ENCODE assay signal across 18 mouse cellular contexts in genomic region chr5:102334442-102335197, GRCm38 (mm10).
DNase-seq lines count a peak whose midpoint lies in the region; ATAC-seq and TF ChIP-seq lines count a peak whose summit lies in the region.
"Had no signal": no experiment of that assay in that cellular context is flagged by ENCODE, and none has a peak within 500 bp of the region (broad histone marks: within the 10 kb centered on the region; RNA-seq: fewer than 3 reads in every experiment).

No protein-coding gene starts in this region.

- H3K4me1 ChIP-seq in hindbrain, embryonic 12.5 days = no peaks in the 10 kb centered on the region; the same call in 1 of the 2 replicates
- H3K4me1 ChIP-seq in hindbrain, embryonic 10.5 days (replicated peaks) = 0 out of 2 replicates have a peak, but pooled peaks cover 4% of the 10 kb centered on the region
- H3K4me1 ChIP-seq in hindbrain, postnatal 0 days (ENCODE audit: insufficient read depth, low read length) = no peaks in the 10 kb centered on the region
- H3K4me1 ChIP-seq in heart, embryonic 10.5 days = no peaks in the 10 kb centered on the region
- H3K4me1 ChIP-seq: embryonic facial prominence, embryonic 15.5 days; heart, embryonic 13.5 days; liver, embryonic 13.5 days; megakaryocyte, embryonic 14.5 days had no signal

- peak overlapping the region; percentile 60 for H3K27ac ChIP-seq in hindbrain, embryonic 12.5 days
- no peak overlapping the region for H3K27ac ChIP-seq in hindbrain, embryonic 10.5 days
- H3K27ac ChIP-seq in hindbrain, postnatal 0 days = peak overlapping the region; percentile 6; the same call in 1 of the 2 replicates
- no peak overlapping the region for H3K27ac ChIP-seq in heart, embryonic 10.5 days
- H3K27ac ChIP-seq: embryonic facial prominence, embryonic 15.5 days; heart, embryonic 13.5 days; liver, embryonic 13.5 days; stomach, postnatal 0 days had no signal

- no peak overlapping the region for H3K4me2 ChIP-seq in hindbrain, embryonic 12.5 days (replicated peaks)
- H3K4me2 ChIP-seq in hindbrain, postnatal 0 days (ENCODE audit: low read depth, low read length) = no peak overlapping the region
- H3K4me2 ChIP-seq: embryonic facial prominence, embryonic 15.5 days; heart, embryonic 13.5 days; liver, embryonic 13.5 days had no signal

- no peaks in the 10 kb centered on the region for H3K36me3 ChIP-seq in hindbrain, embryonic 12.5 days
- no peaks in the 10 kb centered on the region for H3K36me3 ChIP-seq in hindbrain, embryonic 10.5 days
- no peaks in the 10 kb centered on the region for H3K36me3 ChIP-seq in hindbrain, postnatal 0 days (ENCODE audit: insufficient read depth, low read length)
- no peaks in the 10 kb centered on the region for H3K36me3 ChIP-seq in heart, embryonic 10.5 days
- H3K36me3 ChIP-seq: embryonic facial prominence, embryonic 15.5 days; heart, embryonic 13.5 days; liver, embryonic 13.5 days had no signal

- H3K9me3 ChIP-seq in hindbrain, embryonic 12.5 days (replicated peaks) = no peaks in the 10 kb centered on the region
- no peaks in the 10 kb centered on the region for H3K9me3 ChIP-seq in hindbrain, embryonic 10.5 days
- no peaks in the 10 kb centered on the region for H3K9me3 ChIP-seq in hindbrain, postnatal 0 days (ENCODE audit: low read length)
- H3K9me3 ChIP-seq in heart, embryonic 10.5 days = no peaks in the 10 kb centered on the region
- H3K9me3 ChIP-seq: embryonic facial prominence, embryonic 15.5 days; heart, embryonic 13.5 days; liver, embryonic 13.5 days had no signal

- no peak for DNase-seq in hindbrain, embryonic 10.5 days (ENCODE audit: low spot score)
- DNase-seq in right cerebral cortex, postnatal 4 days = peak; percentile 5
- DNase-seq in right cerebral cortex, adult 18-20 months = no peak
- DNase-seq in hindbrain, postnatal 0 days (ENCODE audit: low spot score) = no peak
- no peak for DNase-seq in heart, embryonic 10.5 days (ENCODE audit: low spot score)
- no peak for DNase-seq in gastrocnemius, postnatal 25 days
- DNase-seq: cerebellum, postnatal 36 days; heart, postnatal 4 days; kidney, adult 11 months; kidney, postnatal 25 days; liver, embryonic 13.5 days; thymus, postnatal 14 days had no signal

- no peaks in the 10 kb centered on the region for H3K27me3 ChIP-seq in hindbrain, embryonic 12.5 days
- no peaks in the 10 kb centered on the region for H3K27me3 ChIP-seq in hindbrain, embryonic 10.5 days (ENCODE audit: insufficient read depth, poor library complexity, severe bottlenecking)
- no peaks in the 10 kb centered on the region for H3K27me3 ChIP-seq in hindbrain, postnatal 0 days (ENCODE audit: insufficient read depth, low read length)
- no peaks in the 10 kb centered on the region for H3K27me3 ChIP-seq in heart, embryonic 10.5 days (ENCODE audit: insufficient read depth, poor library complexity, severe bottlenecking)
- H3K27me3 ChIP-seq: embryonic facial prominence, embryonic 15.5 days; heart, embryonic 13.5 days; liver, embryonic 13.5 days; megakaryocyte, embryonic 14.5 days had no signal

- no peak overlapping the region for H3K4me3 ChIP-seq in hindbrain, embryonic 12.5 days
- H3K4me3 ChIP-seq in hindbrain, embryonic 10.5 days = no peak overlapping the region
- H3K4me3 ChIP-seq in hindbrain, postnatal 0 days (ENCODE audit: low read length) = no peak overlapping the region
- H3K4me3 ChIP-seq in heart, embryonic 10.5 days = no peak overlapping the region
- H3K4me3 ChIP-seq: embryonic facial prominence, embryonic 15.5 days; heart, embryonic 13.5 days; liver, embryonic 13.5 days; megakaryocyte, embryonic 14.5 days had no signal

- no peak for TF ChIP-seq CTCF in hindbrain, postnatal 0 days (IDR thresholded peaks at IDR 0.05; ENCODE audit: low read depth)

- ATAC-seq in hindbrain, embryonic 12.5 days (ENCODE audit: low FRiP score) = peak; percentile 60
- no peak for ATAC-seq in hindbrain, postnatal 0 days
- ATAC-seq: activated CD4-positive, CD25-positive, alpha-beta regulatory T cell, adult 4 months had no signal

- H3K9ac ChIP-seq in hindbrain, embryonic 12.5 days = no peak overlapping the region
- H3K9ac ChIP-seq in hindbrain, postnatal 0 days (replicated peaks; ENCODE audit: low read length) = no peak overlapping the region
- H3K9ac ChIP-seq: embryonic facial prominence, embryonic 15.5 days; heart, embryonic 13.5 days; liver, embryonic 13.5 days had no signal

- 64% methylated on average over 13 of the region's 13 CpGs for WGBS in hindbrain, embryonic 12.5 days
- 83% methylated on average over 13 of the region's 13 CpGs for WGBS in hindbrain, embryonic 10.5 days
- WGBS in hindbrain, postnatal 0 days = 54% methylated on average over 13 of the region's 13 CpGs
- WGBS in heart, embryonic 10.5 days = 91% methylated on average over 13 of the region's 13 CpGs

Comparison
In these comparisons a context has a peak if more than half of its experiments do, and no peak if none do; other contexts are left out.
1. H3K27ac ChIP-seq: peak in hindbrain, embryonic 12.5 days (single experiment) and hindbrain, postnatal 0 days (single experiment); none in hindbrain, embryonic 10.5 days (single experiment) and heart, embryonic 10.5 days (single experiment).